Mouse (Mus musculus) testis, adult 10 weeks (tissue): ENCODE measurements around the gene Dlg1. TPM values are rescaled to one million over a fixed set of nuclear protein-coding genes. Genes with fewer than 3 reads are reported as not detected.

Source experiments
- polyA plus RNA-seq: library from polyadenylated mRNA; stranded (reverse); fragments of 350-450 nt; fragmentation: Illumina TruSeq; extraction: RNeasy Lipid Tissue Mini Kit (QIAGEN cat#74804); gene quantifications from one replicate; pipeline ENCODE4 v1.2.3, GENCODE M21; 2014; ENCODE audit warnings: low read depth, low replicate concordance

The Dlg1 gene
- polyA plus RNA-seq, result 49.6 TPM

GRCm38 (mm10) chr16:31663379-31664286, at the start of gene Dlg1:
TSS of gene Dlg1 (plus strand) at chr16:31663443.

GRCm38 (mm10) chr16:31878573-31879257, 215.5 kb downstream of the Dlg1 start, which contains the start of gene Meltf:
TSS of gene Meltf (plus strand) at chr16:31878810.

Other genes with a start within 250 kb of the Dlg1 start
- 0.62 TPM for gene Bdh1, start 241.2 kb upstream of the Dlg1 start, polyA plus RNA-seq
- 0.78 TPM for gene Meltf, start 215.4 kb downstream of the Dlg1 start, polyA plus RNA-seq